Mouse (Mus musculus): ENCODE measurements at regions not wholly inside any gene's neighbourhood (a gene's known extent, or its start where the extent isn't known, plus 50 kb on each side); places are given as distances from the start of the nearest gene placed in this dataset.

- DNase-seq = no peak
These were observed 129.2 kb downstream of the Lrrc30 start for GRCm38 (mm10) chr17:67503125-67503878.

- DNase-seq = no peak
These were observed 129.9 kb downstream of the Lrrc30 start for GRCm38 (mm10) chr17:67502628-67503027.

GRCm38 (mm10) chr17:67499783-67500641, 132.5 kb downstream of the Lrrc30 start:
- DNase-seq = no peak

GRCm38 (mm10) chr17:67497380-67497779, 135.1 kb downstream of the Lrrc30 start:
- no peak for DNase-seq

- no peak for DNase-seq
These were observed 126.2 kb upstream of the Ptprm start for GRCm38 (mm10) chr17:67480463-67480862.

GRCm38 (mm10) chr17:67473137-67473536, 118.9 kb upstream of the Ptprm start:
- peak in 1 of 2 experiments; percentile 2 for DNase-seq

GRCm38 (mm10) chr17:67458851-67459421, 104.7 kb upstream of the Ptprm start:
- DNase-seq = no peak

- DNase-seq = no peak
These were observed 97.7 kb upstream of the Ptprm start for GRCm38 (mm10) chr17:67451966-67452365.

GRCm38 (mm10) chr17:67451081-67451480, 96.8 kb upstream of the Ptprm start:
- no peak for DNase-seq

GRCm38 (mm10) chr17:67450021-67450420, 95.8 kb upstream of the Ptprm start:
- no peak for DNase-seq

- no peak for DNase-seq
These were observed 91.7 kb upstream of the Ptprm start for GRCm38 (mm10) chr17:67445986-67446385.

- DNase-seq = no peak
These were observed 86.7 kb upstream of the Ptprm start for GRCm38 (mm10) chr17:67440961-67441360.

- DNase-seq = no peak
These were observed 65.9 kb upstream of the Ptprm start for GRCm38 (mm10) chr17:67419956-67420711.

- DNase-seq = no peak
These were observed 58.4 kb upstream of the Ptprm start for GRCm38 (mm10) chr17:67412546-67413250.

- DNase-seq = no peak
These were observed 55.7 kb upstream of the Ptprm start for GRCm38 (mm10) chr17:67409911-67410310.

GRCm38 (mm10) chr17:67405934-67406333, 51.7 kb upstream of the Ptprm start:
- DNase-seq = no peak
